ENCODE assay signal across 14 mouse cellular contexts in genomic region chr15:12111232-12111631, GRCm38 (mm10). TPM values are rescaled to one million over a fixed set of nuclear protein-coding genes. Genes with fewer than 3 reads are reported as not detected.
DNase-seq lines count a peak whose midpoint lies in the region; ATAC-seq and TF ChIP-seq lines count a peak whose summit lies in the region.
"Had no signal": no experiment of that assay in that cellular context is flagged by ENCODE, and none has a peak within 500 bp of the region (broad histone marks: within the 10 kb centered on the region; RNA-seq: fewer than 3 reads in every experiment).

No protein-coding gene starts in this region.

- TF ChIP-seq CTCF in kidney, postnatal 0 days (IDR thresholded peaks at IDR 0.05; ENCODE audit: low read depth), result no peak
- no peak for TF ChIP-seq CTCF in Patski (IDR thresholded peaks at IDR 0.05)

- 55% methylated on average over 7 of the region's 7 CpGs for WGBS in kidney, postnatal 0 days
- 77% methylated on average over 7 of the region's 7 CpGs for WGBS in hindbrain, embryonic 13.5 days

- no peak overlapping the region for H3K27ac ChIP-seq in kidney, postnatal 0 days
- H3K27ac ChIP-seq in hindbrain, embryonic 13.5 days, result no peak overlapping the region
- H3K27ac ChIP-seq: limb, embryonic 13.5 days had no signal

- POLR2A ChIA-PET in Patski (lab: Charles Lee), result interaction anchor here (0.5 to 0.6 kb wide), 2 partner anchors 9 to 922 kb away, joined by 3 to 4 read pairs; no protein-coding TSS in a partner anchor

- no peak overlapping the region for H3K4me3 ChIP-seq in kidney, postnatal 0 days (replicated peaks; ENCODE audit: low read depth, low read length)
- no peak overlapping the region for H3K4me3 ChIP-seq in hindbrain, embryonic 13.5 days
- H3K4me3 ChIP-seq: erythroblast, embryonic 14.5 days; limb, embryonic 13.5 days had no signal

- H3K9ac ChIP-seq in kidney, postnatal 0 days (ENCODE audit: low read depth, low read length), result no peak overlapping the region
- H3K9ac ChIP-seq in hindbrain, embryonic 13.5 days, result no peak overlapping the region
- H3K9ac ChIP-seq: limb, embryonic 13.5 days had no signal

- H3K36me3 ChIP-seq in kidney, postnatal 0 days (ENCODE audit: insufficient read depth, low read length), result no peaks in the 10 kb centered on the region
- H3K36me3 ChIP-seq in hindbrain, embryonic 13.5 days, result no peaks in the 10 kb centered on the region
- H3K36me3 ChIP-seq: limb, embryonic 13.5 days had no signal

- peak; percentile 15 for ATAC-seq in frontal cortex, adult (ENCODE audit: low TSS enrichment)
- ATAC-seq in kidney, postnatal 0 days (replicated peaks; ENCODE audit: low FRiP score, low read depth), result no peak
- ATAC-seq in Patski, result peak; percentile 87
- no peak for ATAC-seq in hindbrain, embryonic 13.5 days (ENCODE audit: low FRiP score)

- no peaks in the 10 kb centered on the region for H3K27me3 ChIP-seq in kidney, postnatal 0 days (ENCODE audit: insufficient read depth, low read length)
- H3K27me3 ChIP-seq in Patski, result no peaks in the 10 kb centered on the region
- no peaks in the 10 kb centered on the region for H3K27me3 ChIP-seq in hindbrain, embryonic 13.5 days

- H3K9me3 ChIP-seq in kidney, postnatal 0 days (replicated peaks; ENCODE audit: low read length), result no peaks in the 10 kb centered on the region
- no peaks in the 10 kb centered on the region; the same call in 1 of the 2 replicates for H3K9me3 ChIP-seq in hindbrain, embryonic 13.5 days
- H3K9me3 ChIP-seq: limb, embryonic 13.5 days had no signal

- DNase-seq in frontal cortex, postnatal 14 days (ENCODE audit: low spot score in 2 of 2), result no peak
- DNase-seq in kidney, postnatal 0 days (ENCODE audit: low spot score), result peak; percentile 33
- DNase-seq in kidney, adult 11 months, result no peak
- DNase-seq in Patski (ENCODE audit: low read depth, low spot score), result no peak
- DNase-seq in mesoderm, embryonic 11.5 days (ENCODE audit: low read depth, low spot score), result peak; percentile 43
- DNase-seq in cerebellum, adult 8-10 months, result no peak
- DNase-seq: adrenal gland, adult 8-10 months; kidney, postnatal 25 days; right cerebral cortex, postnatal 14 days; thymus, postnatal 25 days had no signal

- CTCF ChIA-PET in Patski (lab: Charles Lee), result interaction anchor here (0.8 to 1.2 kb wide), 2 partner anchors 18 to 139 kb away, joined by 3 to 4 read pairs; no protein-coding TSS in a partner anchor

- H3K4me1 ChIP-seq in kidney, postnatal 0 days (replicated peaks; ENCODE audit: insufficient read depth, low read length), result no peaks in the 10 kb centered on the region; the same call in 1 of the 2 replicates
- H3K4me1 ChIP-seq in hindbrain, embryonic 13.5 days (replicated peaks), result no peaks in the 10 kb centered on the region
- H3K4me1 ChIP-seq: limb, embryonic 13.5 days had no signal

- no peak overlapping the region for H3K4me2 ChIP-seq in kidney, postnatal 0 days (ENCODE audit: low read length)
- no peak overlapping the region for H3K4me2 ChIP-seq in hindbrain, embryonic 13.5 days
- H3K4me2 ChIP-seq: limb, embryonic 13.5 days had no signal

- in situ Hi-C loops in Patski (cut with MboI; ENCODE audit: low pct_unique_long_range_greater_than_20kb), result no loop called here

RNA-seq across cellular contexts. Expression of gene Zfr, which starts 6.4 kb away (rescaled TPM):
- 72.0 and 77.3 TPM in 2 replicates for polyA plus RNA-seq in kidney, postnatal 0 days (2015; fragmentation: Nextera tagmentation; extraction: Ambion mirVana)
- 105 TPM for polyA plus RNA-seq in Patski (2021)
- polyA plus RNA-seq in hindbrain, embryonic 13.5 days (2015; fragmentation: Nextera tagmentation; extraction: Ambion mirVana), result 147 and 159 TPM in 2 replicates

Comparison
In these comparisons a context has a peak if more than half of its experiments do, and no peak if none do; other contexts are left out.
1. DNase-seq: peak in kidney, postnatal 0 days (single experiment) and mesoderm, embryonic 11.5 days (single experiment); none in frontal cortex, postnatal 14 days (0 of 2), kidney, adult 11 months (single experiment), Patski (single experiment) and cerebellum, adult 8-10 months (single experiment).
2. ATAC-seq: peak in frontal cortex, adult (single experiment) and Patski (single experiment); none in kidney, postnatal 0 days (single experiment) and hindbrain, embryonic 13.5 days (single experiment).